In genomic region chr2:179842610-179843389, GRCm38 (mm10) we compare ENCODE assay signal across 9 mouse cellular contexts.
DNase-seq lines count a peak whose midpoint lies in the region; ATAC-seq and TF ChIP-seq lines count a peak whose summit lies in the region.
"Had no signal": no experiment of that assay in that cellular context is flagged by ENCODE, and none has a peak within 500 bp of the region (broad histone marks: within the 10 kb centered on the region; RNA-seq: fewer than 3 reads in every experiment).

No protein-coding gene starts in this region.

- WGBS in forebrain, embryonic 13.5 days: 69% methylated on average over 12 of the region's 12 CpGs
- WGBS in hindbrain, postnatal 0 days: 48% methylated on average over 12 of the region's 12 CpGs
- 67% methylated on average over 12 of the region's 12 CpGs for WGBS in midbrain, embryonic 16.5 days

- ATAC-seq in forebrain, embryonic 13.5 days: peak; percentile 73
- peak; percentile 91 for ATAC-seq in hindbrain, postnatal 0 days
- peak; percentile 59 for ATAC-seq in midbrain, embryonic 16.5 days

- H3K27me3 ChIP-seq in forebrain, embryonic 13.5 days: no peaks in the 10 kb centered on the region
- H3K27me3 ChIP-seq in hindbrain, postnatal 0 days (ENCODE audit: insufficient read depth, low read length): no peaks in the 10 kb centered on the region
- no peaks in the 10 kb centered on the region for H3K27me3 ChIP-seq in midbrain, embryonic 16.5 days (ENCODE audit: control insufficient read depth, insufficient read depth, low read depth, low read length)

- no peak overlapping the region for H3K4me2 ChIP-seq in forebrain, embryonic 13.5 days
- no peak overlapping the region for H3K4me2 ChIP-seq in hindbrain, postnatal 0 days (ENCODE audit: low read depth, low read length)
- H3K4me2 ChIP-seq in midbrain, embryonic 16.5 days (ENCODE audit: low read length): no peak overlapping the region

- TF ChIP-seq CTCF in hindbrain, postnatal 0 days (IDR thresholded peaks at IDR 0.05; ENCODE audit: low read depth): no peak

- peak overlapping the region; percentile 49; the same call in 1 of the 2 replicates for H3K27ac ChIP-seq in forebrain, embryonic 13.5 days
- peak overlapping the region; percentile 27; the same call in 1 of the 2 replicates for H3K27ac ChIP-seq in hindbrain, postnatal 0 days
- H3K27ac ChIP-seq in midbrain, embryonic 16.5 days (ENCODE audit: low read length): peak overlapping the region; percentile 7; the same call in 1 of the 2 replicates

- H3K4me1 ChIP-seq in forebrain, embryonic 13.5 days: peaks cover 25% of the 10 kb centered on the region
- H3K4me1 ChIP-seq in hindbrain, postnatal 0 days (ENCODE audit: insufficient read depth, low read length): peaks cover 10% of the 10 kb centered on the region
- H3K4me1 ChIP-seq in midbrain, embryonic 16.5 days (ENCODE audit: control insufficient read depth, insufficient read depth, low read length): peaks cover 14% of the 10 kb centered on the region
- H3K4me1 ChIP-seq: megakaryocyte, embryonic 14.5 days had no signal

- no peak overlapping the region for H3K4me3 ChIP-seq in forebrain, embryonic 13.5 days
- no peak overlapping the region for H3K4me3 ChIP-seq in hindbrain, postnatal 0 days (ENCODE audit: low read length)
- H3K4me3 ChIP-seq in midbrain, embryonic 16.5 days (ENCODE audit: low read depth, low read length): no peak overlapping the region
- H3K4me3 ChIP-seq: megakaryocyte, embryonic 14.5 days had no signal

- H3K9me3 ChIP-seq in forebrain, embryonic 13.5 days (replicated peaks): no peaks in the 10 kb centered on the region
- no peaks in the 10 kb centered on the region for H3K9me3 ChIP-seq in hindbrain, postnatal 0 days (ENCODE audit: low read length)
- no peaks in the 10 kb centered on the region for H3K9me3 ChIP-seq in midbrain, embryonic 16.5 days (replicated peaks; ENCODE audit: control insufficient read depth, low read length, poor library complexity, severe bottlenecking)

- peak; percentile 12 for DNase-seq in kidney, postnatal 14 days
- DNase-seq in kidney, adult 18-20 months: no peak
- peak; percentile 85 for DNase-seq in hindbrain, postnatal 0 days (ENCODE audit: low spot score)
- DNase-seq in urinary bladder, adult 18-20 months (ENCODE audit: low spot score in 2 of 2): no peak
- DNase-seq in urinary bladder, postnatal 4 days (ENCODE audit: low spot score in 2 of 2): no peak
- DNase-seq in right cerebral cortex, adult 2 months (ENCODE audit: low spot score in 2 of 2): no peak

- peaks cover 7% of the 10 kb centered on the region; the same call in 1 of the 2 replicates for H3K36me3 ChIP-seq in forebrain, embryonic 13.5 days (ENCODE audit: poor library complexity, severe bottlenecking)
- H3K36me3 ChIP-seq in hindbrain, postnatal 0 days (ENCODE audit: insufficient read depth, low read length): no peaks in the 10 kb centered on the region
- no peaks in the 10 kb centered on the region for H3K36me3 ChIP-seq in midbrain, embryonic 16.5 days (ENCODE audit: control insufficient read depth, insufficient read depth, low read length)

- H3K9ac ChIP-seq in forebrain, embryonic 13.5 days: 0 out of 2 replicates have a peak overlapping the region, but pooled peaks have one; percentile 5
- H3K9ac ChIP-seq in hindbrain, postnatal 0 days (replicated peaks; ENCODE audit: low read length): no peak overlapping the region
- no peak overlapping the region for H3K9ac ChIP-seq in midbrain, embryonic 16.5 days (ENCODE audit: low read depth, low read length)

Comparison
In these comparisons a context has a peak if more than half of its experiments do, and no peak if none do; other contexts are left out.
1. DNase-seq: peak in kidney, postnatal 14 days (single experiment) and hindbrain, postnatal 0 days (single experiment); none in kidney, adult 18-20 months (single experiment), urinary bladder, adult 18-20 months (0 of 2), urinary bladder, postnatal 4 days (0 of 2) and right cerebral cortex, adult 2 months (0 of 2).
2. Peak in every context shown above with its lines, with median percentiles within 50 percentile points of each other: ATAC-seq and H3K27ac ChIP-seq.